Mouse (Mus musculus) B cell, adult 2 months (primary cell): ENCODE measurements around the gene Lpar1.
"Not testable (repeated sequence)": the region's sequence is repeated elsewhere in the genome, so short reads cannot be mapped to it uniquely, and the experiment has no call there.

Source experiments
- DNase-seq, 2 experiments: peaks; one replicate each; pipeline ENCODE4 v3.0.0; 2022

Lpar1 gene

GRCm38 (mm10) chr4:58545888-58546432 is 7.7 kb downstream of the Lpar1 start:
- no peak for DNase-seq

GRCm38 (mm10) chr4:58543171-58543570 is 10.5 kb downstream of the Lpar1 start:
- no peak for DNase-seq

GRCm38 (mm10) chr4:58542656-58543055 is 11.0 kb downstream of the Lpar1 start:
- not testable (repeated sequence) for DNase-seq

GRCm38 (mm10) chr4:58540841-58541240 is 12.9 kb downstream of the Lpar1 start:
- no peak for DNase-seq

GRCm38 (mm10) chr4:58540385-58540784 is 13.3 kb downstream of the Lpar1 start:
- DNase-seq = no peak

DNA sequence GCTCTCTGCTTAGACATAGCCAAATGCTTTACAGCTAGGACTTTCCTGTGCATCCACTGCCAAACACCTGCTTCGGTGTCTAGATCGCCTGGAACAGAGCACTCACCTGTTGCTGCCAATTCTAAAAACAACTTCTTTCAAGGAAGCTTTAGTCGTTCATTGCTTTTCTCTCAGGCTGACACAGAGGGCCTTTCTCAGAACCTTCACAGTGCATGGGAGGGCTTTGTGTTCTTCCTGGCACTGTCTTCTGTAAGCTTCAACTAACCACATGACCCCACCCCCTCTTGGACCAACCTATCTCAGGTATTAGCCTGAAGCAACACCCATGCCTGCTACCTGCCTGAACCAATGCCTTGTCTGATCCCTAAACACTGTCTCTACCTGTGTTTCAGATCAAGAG is 15.0 kb downstream of the Lpar1 start:
- no peak for DNase-seq

DNA sequence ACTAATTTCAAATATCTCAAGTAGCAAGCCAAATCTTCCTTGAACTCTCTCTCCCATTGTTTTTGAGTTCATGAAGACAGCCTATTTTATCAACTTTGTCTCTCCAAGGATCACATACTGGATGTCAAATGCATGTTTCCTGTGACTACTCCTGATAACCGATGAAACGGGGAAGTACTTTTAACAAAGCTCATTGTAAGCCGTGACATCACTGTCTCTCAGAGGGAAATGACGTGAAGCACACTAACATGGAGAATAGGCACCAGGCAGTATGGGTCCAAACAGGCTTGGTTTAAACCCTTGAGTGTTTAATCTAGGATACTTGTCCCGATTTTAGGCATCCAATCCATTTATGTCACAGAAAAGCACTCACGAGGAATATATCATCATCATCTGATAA is 17.9 kb downstream of the Lpar1 start:
- no peak for DNase-seq

DNA sequence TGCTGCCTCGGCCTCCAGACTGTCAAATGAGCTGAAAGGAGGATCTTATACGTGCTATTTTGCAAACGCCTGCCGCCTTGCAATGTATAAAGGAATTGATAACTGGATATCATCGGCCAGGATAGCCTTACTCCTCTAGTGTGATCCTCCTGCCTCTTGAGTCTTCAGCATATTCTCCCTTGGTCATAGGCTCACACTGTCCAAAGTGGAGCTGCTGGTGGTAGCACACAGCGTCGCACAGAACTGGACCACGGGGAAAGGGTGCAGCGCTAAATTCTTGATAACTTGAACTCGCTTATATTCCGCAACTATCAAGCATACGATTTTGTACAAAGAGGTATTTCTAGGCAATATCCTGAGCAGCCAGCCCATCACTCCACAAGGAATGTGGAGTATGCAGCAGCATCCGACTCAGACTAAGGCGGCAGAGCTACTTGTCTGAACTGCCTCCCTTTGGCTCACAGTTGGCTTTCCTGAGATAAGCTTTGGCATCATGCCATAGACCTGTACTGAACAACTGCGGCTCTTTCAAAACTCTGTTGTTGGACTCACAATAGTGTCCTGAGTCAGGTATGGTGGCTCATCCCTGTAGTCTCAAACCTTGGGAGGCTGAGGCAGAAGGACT is 18.9 kb downstream of the Lpar1 start:
- no peak for DNase-seq

DNA sequence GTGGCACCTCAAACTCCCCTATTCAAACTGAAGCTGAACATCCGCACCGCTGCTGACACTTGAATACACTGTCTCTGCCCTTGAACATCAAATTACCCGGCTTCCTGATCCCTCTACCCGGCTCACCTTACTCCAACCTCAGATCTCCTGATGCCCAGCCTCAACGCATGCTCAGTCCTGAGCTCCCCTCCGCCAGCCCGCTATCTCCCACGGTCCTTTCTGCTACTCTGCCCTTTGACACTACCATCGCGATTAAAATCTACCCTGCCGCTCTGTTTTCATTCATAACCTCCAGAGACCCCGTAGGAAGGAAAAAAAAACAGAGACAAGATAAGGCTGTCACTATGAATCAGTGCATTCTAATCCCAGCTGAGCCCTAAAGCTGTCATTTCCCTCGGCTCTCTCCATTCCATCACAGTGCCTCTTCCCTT is 19.5 kb downstream of the Lpar1 start:
- DNase-seq = no peak

GRCm38 (mm10) chr4:58533519-58533918 is 20.2 kb downstream of the Lpar1 start:
- no peak for DNase-seq

GRCm38 (mm10) chr4:58532326-58532725 is 21.4 kb downstream of the Lpar1 start:
- no peak for DNase-seq

GRCm38 (mm10) chr4:58530706-58531105 is 23.0 kb downstream of the Lpar1 start:
- DNase-seq = no peak

- DNase-seq = no peak
Measured at GRCm38 (mm10) chr4:58530279-58530678, 23.4 kb downstream of the Lpar1 start.

- DNase-seq = no peak
Measured at GRCm38 (mm10) chr4:58527852-58528251, 25.8 kb downstream of the Lpar1 start.

DNA sequence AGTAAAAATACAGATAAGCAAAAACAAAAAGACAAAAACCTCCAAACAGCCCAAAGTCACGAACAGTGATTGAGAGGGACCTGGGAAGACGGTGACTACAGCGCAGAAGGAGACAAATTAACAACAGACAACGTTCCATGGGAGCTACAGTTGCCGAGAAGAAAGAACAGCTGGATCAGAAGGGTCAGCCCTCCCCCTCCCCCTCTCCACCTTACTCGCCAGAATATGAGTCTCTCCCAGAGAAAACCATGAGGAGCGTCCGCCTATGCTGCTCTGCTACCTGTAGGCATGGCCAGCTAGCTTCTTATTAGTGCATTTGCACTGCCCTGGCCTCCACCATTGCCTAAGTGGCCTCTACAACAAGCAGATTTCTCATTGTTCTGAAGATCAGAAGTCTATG is 32.6 kb downstream of the Lpar1 start:
- DNase-seq = no peak

- DNase-seq = no peak
Measured at GRCm38 (mm10) chr4:58520531-58520930, 33.2 kb downstream of the Lpar1 start.

DNA sequence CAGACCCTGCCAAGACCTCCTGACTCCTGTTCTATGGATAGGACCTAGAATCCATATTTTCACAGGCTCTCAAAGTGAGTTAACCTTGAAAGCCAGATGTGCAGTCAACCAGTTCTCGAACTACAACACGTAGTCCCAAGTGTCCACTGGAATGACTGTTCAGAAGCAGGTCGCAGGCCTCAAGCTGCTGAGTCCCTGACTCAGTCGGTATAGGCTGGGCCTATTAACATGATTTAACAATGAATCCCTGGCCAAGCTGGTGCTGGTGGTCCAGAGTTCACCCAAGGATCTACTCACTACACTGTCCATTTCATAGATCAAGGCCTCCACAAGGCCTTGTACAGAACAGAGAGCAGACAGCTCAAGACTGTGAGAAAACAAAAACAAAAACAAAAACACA is 33.8 kb downstream of the Lpar1 start:
- no peak for DNase-seq

DNA sequence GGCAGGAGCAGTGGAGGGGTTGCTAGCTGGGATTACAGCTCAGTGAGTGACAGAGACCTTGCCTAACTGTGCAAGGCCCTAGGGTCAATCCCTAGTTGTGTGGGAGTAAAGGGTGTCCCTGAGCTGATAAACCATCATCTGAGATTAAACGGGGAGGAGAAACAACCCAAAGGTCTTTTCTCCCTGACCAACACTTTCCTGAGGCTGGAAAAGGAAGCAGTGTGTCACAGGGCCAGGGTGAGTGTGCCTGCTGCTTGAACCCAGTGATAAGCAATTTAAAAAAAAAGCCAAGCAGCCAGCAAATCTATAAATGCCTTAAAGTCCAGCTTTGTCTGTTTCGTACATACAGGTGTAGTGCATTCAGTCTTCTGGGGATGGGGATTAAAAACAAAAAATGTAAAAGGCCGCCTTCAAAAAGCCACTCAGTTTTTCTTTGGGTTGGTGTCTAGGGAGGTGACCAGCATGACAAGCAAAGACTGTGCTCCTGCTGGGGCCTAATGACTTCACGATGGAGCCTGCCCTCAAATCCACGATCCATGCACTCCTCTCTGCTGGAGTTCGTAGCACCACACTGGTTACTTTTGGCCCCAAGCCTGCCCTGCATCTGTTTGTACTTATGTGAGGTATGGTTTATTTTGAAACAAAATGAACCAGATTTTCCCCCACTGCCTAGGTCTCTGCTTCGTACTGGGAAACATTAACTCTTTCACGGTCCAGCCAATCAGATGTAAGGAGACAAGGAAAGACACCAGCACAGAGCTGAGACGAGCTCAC is 35.3 kb downstream of the Lpar1 start:
- DNase-seq = no peak

GRCm38 (mm10) chr4:58516810-58517209 is 36.9 kb downstream of the Lpar1 start:
- DNase-seq = no peak

- no peak for DNase-seq
Measured at GRCm38 (mm10) chr4:58516221-58516620, 37.5 kb downstream of the Lpar1 start.

GRCm38 (mm10) chr4:58511554-58511953 is 42.1 kb downstream of the Lpar1 start:
- no peak for DNase-seq

GRCm38 (mm10) chr4:58508833-58509232 is 44.9 kb downstream of the Lpar1 start:
- no peak for DNase-seq

- DNase-seq = no peak
Measured at GRCm38 (mm10) chr4:58507536-58507935, 46.2 kb downstream of the Lpar1 start.
